Mouse (Mus musculus): ENCODE measurements around the gene Arnt2. TPM values are rescaled to one million over a fixed set of nuclear protein-coding genes. Genes with fewer than 3 reads are reported as not detected.

Gene Arnt2
- polyA plus RNA-seq, 1 experiment, result 2.5 TPM

DNA sequence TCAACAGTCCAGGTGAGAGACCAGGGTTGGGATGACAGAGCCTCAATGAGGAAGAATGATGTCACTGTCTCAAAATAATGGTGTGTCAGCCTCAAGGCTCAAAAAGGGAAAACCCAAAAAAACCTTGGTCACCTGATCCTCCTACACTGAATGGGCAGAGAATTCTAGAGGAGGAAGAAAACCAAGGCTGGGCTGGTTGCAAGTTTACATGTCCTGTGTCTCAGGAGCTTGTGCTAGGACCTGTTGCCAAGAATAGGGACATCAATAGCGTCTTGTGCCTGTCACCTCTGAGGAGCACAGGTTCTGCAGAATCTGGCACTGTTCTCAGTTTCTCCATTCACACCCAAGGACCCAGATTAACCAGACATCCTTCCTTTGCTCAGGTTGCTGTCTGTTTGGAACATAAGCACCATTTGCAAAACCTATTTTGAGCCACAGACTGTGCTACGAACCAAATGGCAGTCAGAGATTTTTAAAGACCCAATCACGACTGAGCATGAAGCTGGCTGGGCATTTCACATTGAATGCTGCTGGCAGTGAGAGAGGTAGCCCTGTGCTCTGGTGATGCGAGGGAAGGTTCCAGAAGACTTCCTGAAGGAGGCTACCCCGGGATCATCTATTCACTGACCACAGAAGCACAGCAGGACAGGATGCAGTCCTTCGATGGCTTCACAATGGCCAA lies 38.9 kb downstream of the Arnt2 start:
- no peak for TF ChIP-seq POLR2A (IDR thresholded peaks at IDR 0.05; ENCODE audit: borderline replicate concordance, control insufficient read depth, low read depth, low read length)
- TF ChIP-seq CTCF (IDR thresholded peaks at IDR 0.05; ENCODE audit: control insufficient read depth, insufficient read depth, low read length), result no peak
- Histone ChIP-seq H3K4me3 (replicated peaks; ENCODE audit: control insufficient read depth, low read depth, low read length) (no peak overlapping the region), H3K4me1 (ENCODE audit: control insufficient read depth, insufficient read depth, low read length) (no peaks in the 10 kb centered on the region), H3K27ac (ENCODE audit: control insufficient read depth, insufficient read depth, low read depth, low read length, poor library complexity) (no peak overlapping the region)
- 75% methylated on average over 6 of the region's 6 CpGs for WGBS

DNA sequence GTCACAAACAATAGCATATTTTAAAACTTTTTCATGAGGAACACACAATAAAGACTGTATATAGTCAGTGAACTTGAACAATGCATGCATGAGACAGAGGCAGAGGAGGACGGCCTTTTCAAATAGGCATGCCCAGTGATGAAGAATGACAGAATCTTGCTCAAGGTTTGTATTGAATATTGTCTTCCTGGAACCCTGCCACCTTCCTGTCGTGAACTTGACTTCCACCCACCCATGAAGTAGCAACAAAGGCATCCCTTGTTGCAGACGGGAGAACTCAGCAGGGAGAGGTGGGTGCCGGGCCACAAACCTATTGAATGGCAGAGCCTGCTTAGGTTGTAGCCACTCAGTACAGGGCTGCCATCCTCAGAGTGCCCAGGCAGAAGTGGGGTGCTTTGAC lies 43.7 kb downstream of the Arnt2 start:
- Histone ChIP-seq H3K27ac (ENCODE audit: control insufficient read depth, insufficient read depth, low read depth, low read length, poor library complexity) (no peak overlapping the region), H3K4me3 (replicated peaks; ENCODE audit: control insufficient read depth, low read depth, low read length) (no peak overlapping the region), H3K4me1 (ENCODE audit: control insufficient read depth, insufficient read depth, low read length) (no peaks in the 10 kb centered on the region)
- TF ChIP-seq POLR2A (IDR thresholded peaks at IDR 0.05; ENCODE audit: borderline replicate concordance, control insufficient read depth, low read depth, low read length) (no peak), CTCF (IDR thresholded peaks at IDR 0.05; ENCODE audit: control insufficient read depth, insufficient read depth, low read length) (no peak)
- WGBS, result 68% methylated on average over 4 of the region's 4 CpGs

DNA sequence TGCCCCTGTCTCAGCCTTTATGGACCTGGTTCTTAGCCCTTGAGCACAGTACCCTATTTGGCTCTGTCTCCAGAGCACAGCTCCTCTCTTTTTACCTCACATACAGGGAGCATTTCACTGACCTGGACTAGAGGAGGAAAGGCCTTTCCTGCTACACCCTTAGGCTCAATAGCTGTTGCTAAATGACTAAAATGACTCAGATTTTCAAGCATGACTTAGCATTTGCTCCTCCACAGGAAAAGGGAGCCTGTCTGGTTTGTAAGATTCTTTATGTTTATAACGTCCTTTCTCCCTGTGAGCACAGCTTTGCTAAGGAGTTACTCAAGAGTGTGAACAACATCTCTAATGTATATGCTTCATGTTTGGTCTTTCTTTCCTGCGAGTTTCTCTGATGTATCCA lies 47.3 kb downstream of the Arnt2 start:
- no peaks in the 10 kb centered on the region for H3K4me1 ChIP-seq (ENCODE audit: control insufficient read depth, insufficient read depth, low read length)
- TF ChIP-seq CTCF (IDR thresholded peaks at IDR 0.05; ENCODE audit: control insufficient read depth, insufficient read depth, low read length), result no peak
- TF ChIP-seq POLR2A (IDR thresholded peaks at IDR 0.05; ENCODE audit: borderline replicate concordance, control insufficient read depth, low read depth, low read length), result no peak
- no peak overlapping the region for H3K27ac ChIP-seq (ENCODE audit: control insufficient read depth, insufficient read depth, low read depth, low read length, poor library complexity)
- H3K4me3 ChIP-seq (replicated peaks; ENCODE audit: control insufficient read depth, low read depth, low read length), result no peak overlapping the region
- 25% methylated on average over 2 of the region's 2 CpGs for WGBS

DNA sequence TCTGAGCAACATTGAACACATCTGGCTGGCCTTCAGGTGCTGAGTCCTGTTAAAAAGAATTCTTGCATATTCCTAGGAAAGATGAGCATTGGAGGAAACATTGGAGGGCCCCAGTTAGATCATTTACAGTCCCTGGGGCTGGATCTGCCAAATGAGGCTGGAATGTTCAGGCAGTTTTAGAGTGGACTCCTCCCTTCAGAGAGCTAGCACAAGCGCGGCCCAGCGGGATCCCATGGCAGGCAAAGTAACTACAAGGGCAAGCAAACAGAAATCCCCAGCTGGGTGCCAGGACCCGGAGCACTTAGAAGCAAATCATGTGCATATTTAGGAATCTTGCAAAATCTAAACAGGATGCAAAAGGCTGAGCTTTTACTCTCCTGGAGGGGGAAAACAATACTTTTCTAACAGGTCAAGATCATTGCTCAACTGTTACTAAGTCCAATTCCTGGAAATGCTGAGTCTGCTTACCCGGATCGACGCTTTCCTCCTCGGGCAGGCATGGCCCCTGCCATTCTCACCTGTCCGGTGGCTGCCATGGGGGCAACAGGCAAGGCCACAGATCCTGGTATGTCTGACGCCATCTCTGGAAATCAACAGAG lies 48.8 kb downstream of the Arnt2 start:
- no peaks in the 10 kb centered on the region for H3K4me1 ChIP-seq (ENCODE audit: control insufficient read depth, insufficient read depth, low read length)

DNA sequence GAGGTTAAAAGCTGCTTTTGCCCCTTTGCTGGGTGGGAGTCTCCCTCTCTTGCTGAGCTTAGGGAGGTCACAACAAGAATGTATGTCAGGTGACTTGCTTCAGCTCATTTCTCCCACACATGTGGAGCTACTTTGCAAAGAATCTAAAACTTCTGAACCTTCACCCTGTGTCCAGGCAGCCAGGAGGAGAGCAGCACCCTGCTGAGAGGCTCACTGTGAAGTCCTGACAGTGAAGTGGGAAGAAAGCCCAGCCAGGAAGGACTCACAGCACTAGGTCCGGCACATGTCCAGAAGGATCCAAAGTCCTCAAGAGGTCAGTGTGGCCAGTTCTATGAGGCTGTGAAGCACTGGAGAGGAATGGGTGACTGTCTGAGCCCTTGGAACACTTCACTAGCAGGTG lies 51.5 kb downstream of the Arnt2 start:
- no peak overlapping the region for H3K4me3 ChIP-seq (replicated peaks; ENCODE audit: control insufficient read depth, low read depth, low read length)
- 61% methylated on average over 1 of the region's 1 CpGs for WGBS

More for the DNA sequence above, 48.8 kb downstream of the Arnt2 start:
- Histone ChIP-seq H3K27ac (ENCODE audit: control insufficient read depth, insufficient read depth, low read depth, low read length, poor library complexity) (no peak overlapping the region), H3K4me3 (replicated peaks; ENCODE audit: control insufficient read depth, low read depth, low read length) (no peak overlapping the region)
- 88% methylated on average over 10 of the region's 10 CpGs for WGBS
- TF ChIP-seq CTCF (IDR thresholded peaks at IDR 0.05; ENCODE audit: control insufficient read depth, insufficient read depth, low read length) (no peak), POLR2A (IDR thresholded peaks at IDR 0.05; ENCODE audit: borderline replicate concordance, control insufficient read depth, low read depth, low read length) (no peak)

DNA sequence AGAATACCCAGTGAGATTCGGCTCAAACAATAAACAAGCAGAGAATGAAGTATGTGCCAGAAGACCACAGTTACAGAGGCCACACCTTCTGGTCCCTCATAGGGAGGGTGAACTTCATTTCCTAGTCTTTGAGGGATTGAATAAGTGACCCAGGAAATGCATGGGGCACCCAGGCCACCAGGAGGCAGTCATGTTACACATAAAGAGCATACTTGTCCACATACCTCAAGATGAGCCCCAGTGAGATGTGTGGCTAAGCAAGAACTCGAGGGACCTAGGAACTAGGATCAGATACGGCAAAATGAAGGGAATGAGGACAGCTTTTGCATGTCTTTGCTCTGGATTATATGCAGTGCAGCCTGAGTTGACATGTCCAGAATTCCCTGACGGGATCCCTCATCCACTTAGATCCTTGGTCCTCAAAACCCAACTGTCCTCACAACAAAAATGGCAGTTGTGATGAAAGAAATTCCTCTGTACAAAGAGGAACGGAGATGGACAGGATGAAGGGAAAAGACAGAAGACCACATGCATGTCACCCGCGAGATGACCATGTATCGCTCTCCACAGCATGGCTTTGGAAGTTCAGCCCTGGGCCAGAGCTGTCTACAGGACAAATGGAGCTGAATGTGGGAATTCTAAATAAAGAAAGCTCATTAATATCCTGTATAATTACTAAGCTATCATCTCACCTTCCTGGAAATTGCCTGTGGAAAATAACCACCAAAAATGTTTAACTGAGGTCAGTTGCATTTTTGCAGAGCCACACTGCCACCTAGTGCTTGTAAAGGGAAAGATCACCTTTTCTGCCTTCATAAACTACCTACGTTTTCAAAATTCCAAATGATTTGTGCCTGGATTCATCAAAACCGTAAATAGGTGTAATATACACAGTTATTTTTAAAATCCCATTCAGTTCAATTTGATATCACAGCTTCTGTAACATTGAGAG lies 54.1 kb downstream of the Arnt2 start:
- H3K4me3 ChIP-seq (replicated peaks; ENCODE audit: control insufficient read depth, low read depth, low read length), result no peak overlapping the region
- TF ChIP-seq CTCF (IDR thresholded peaks at IDR 0.05; ENCODE audit: control insufficient read depth, insufficient read depth, low read length) (peak; percentile 34; the same call in 1 of the 2 replicates), POLR2A (IDR thresholded peaks at IDR 0.05; ENCODE audit: borderline replicate concordance, control insufficient read depth, low read depth, low read length) (no peak)

More for the DNA sequence above, 51.5 kb downstream of the Arnt2 start:
- no peak overlapping the region for H3K27ac ChIP-seq (ENCODE audit: control insufficient read depth, insufficient read depth, low read depth, low read length, poor library complexity)
- no peaks in the 10 kb centered on the region for H3K4me1 ChIP-seq (ENCODE audit: control insufficient read depth, insufficient read depth, low read length)
- TF ChIP-seq POLR2A (IDR thresholded peaks at IDR 0.05; ENCODE audit: borderline replicate concordance, control insufficient read depth, low read depth, low read length) (no peak), CTCF (IDR thresholded peaks at IDR 0.05; ENCODE audit: control insufficient read depth, insufficient read depth, low read length) (no peak)

DNA sequence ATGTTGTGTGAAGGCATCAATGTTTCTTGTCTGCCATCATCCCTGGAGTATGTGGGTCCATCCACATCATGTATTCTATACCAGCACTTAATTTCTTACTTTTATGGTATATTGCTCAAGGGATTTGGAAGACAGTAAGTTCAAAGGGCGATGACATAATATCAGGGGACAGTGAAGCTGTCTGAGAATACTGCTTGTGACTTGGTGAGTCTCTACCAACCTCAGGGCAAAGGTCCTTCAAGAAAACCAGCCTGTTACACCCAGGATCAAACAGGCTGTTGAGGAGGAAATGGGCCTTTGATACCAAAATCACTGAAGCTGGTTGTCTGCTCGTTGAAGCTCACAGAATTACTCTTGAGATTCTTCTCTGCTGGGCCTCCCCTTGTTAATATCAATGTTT lies 55.1 kb downstream of the Arnt2 start:
- 81% methylated on average over 2 of the region's 2 CpGs for WGBS
- Histone ChIP-seq H3K27ac (ENCODE audit: control insufficient read depth, insufficient read depth, low read depth, low read length, poor library complexity) (no peak overlapping the region), H3K4me1 (ENCODE audit: control insufficient read depth, insufficient read depth, low read length) (no peaks in the 10 kb centered on the region; the same call in 1 of the 2 replicates), H3K4me3 (replicated peaks; ENCODE audit: control insufficient read depth, low read depth, low read length) (no peak overlapping the region)
- TF ChIP-seq CTCF (IDR thresholded peaks at IDR 0.05; ENCODE audit: control insufficient read depth, insufficient read depth, low read length), result no peak
- TF ChIP-seq POLR2A (IDR thresholded peaks at IDR 0.05; ENCODE audit: borderline replicate concordance, control insufficient read depth, low read depth, low read length), result no peak

More for the DNA sequence above, 54.1 kb downstream of the Arnt2 start:
- no peak overlapping the region for H3K27ac ChIP-seq (ENCODE audit: control insufficient read depth, insufficient read depth, low read depth, low read length, poor library complexity)
- H3K4me1 ChIP-seq (ENCODE audit: control insufficient read depth, insufficient read depth, low read length), result no peaks in the 10 kb centered on the region; the same call in 1 of the 2 replicates
- WGBS, result 57% methylated on average over 10 of the region's 10 CpGs

DNA sequence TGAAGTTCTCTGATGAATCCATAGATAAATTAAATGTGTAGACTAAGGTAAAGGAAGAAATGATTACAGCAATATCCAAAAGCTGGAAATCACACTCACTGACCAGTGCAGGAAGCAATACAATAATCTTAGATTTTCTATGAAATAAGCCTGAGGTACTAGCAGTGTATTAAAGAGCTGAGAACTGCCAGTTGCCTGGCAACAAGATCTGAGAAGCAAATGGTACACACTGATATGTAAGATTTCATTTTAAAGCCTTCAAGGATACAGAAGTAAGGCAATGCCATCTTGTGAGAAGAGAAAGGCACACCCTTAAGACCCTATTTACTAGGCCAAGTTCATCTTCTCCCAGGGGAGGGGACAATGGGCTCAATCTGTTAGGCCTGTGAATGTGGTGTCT lies 59.4 kb downstream of the Arnt2 start:
- Histone ChIP-seq H3K4me1 (ENCODE audit: control insufficient read depth, insufficient read depth, low read length) (no peaks in the 10 kb centered on the region; the same call in 1 of the 2 replicates), H3K4me3 (replicated peaks; ENCODE audit: control insufficient read depth, low read depth, low read length) (no peak overlapping the region), H3K27ac (ENCODE audit: control insufficient read depth, insufficient read depth, low read depth, low read length, poor library complexity) (no peak overlapping the region)
- TF ChIP-seq CTCF (IDR thresholded peaks at IDR 0.05; ENCODE audit: control insufficient read depth, insufficient read depth, low read length) (no peak), POLR2A (IDR thresholded peaks at IDR 0.05; ENCODE audit: borderline replicate concordance, control insufficient read depth, low read depth, low read length) (no peak)

Measured in bone marrow, adult 2 months (tissue).